Mouse (Mus musculus): ENCODE results near the gene Dmp1.

Dmp1 gene

DNA sequence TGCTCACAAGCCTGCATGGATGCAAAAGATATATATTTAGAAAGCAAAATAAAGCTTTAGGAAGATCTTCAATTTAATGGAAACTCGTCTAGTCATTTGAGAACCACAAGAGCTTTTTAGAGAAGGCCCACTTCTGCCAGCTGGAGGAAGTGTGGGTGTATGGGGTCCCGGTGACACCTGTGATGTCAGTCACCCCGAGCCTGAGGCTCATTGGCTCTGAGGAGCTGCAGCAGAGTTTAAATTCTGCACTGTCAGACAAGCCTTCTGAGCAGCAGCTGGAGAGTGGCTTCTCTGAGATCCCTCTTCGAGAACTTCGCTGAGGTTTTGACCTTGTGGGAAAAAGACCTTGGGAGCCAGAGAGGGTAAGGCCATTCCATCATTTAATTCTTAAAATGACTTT, at the start of gene Dmp1:
TSS of gene Dmp1 (plus strand) at position 263 of the 400 bp plus-strand sequence.
- no peak for DNase-seq

DNA sequence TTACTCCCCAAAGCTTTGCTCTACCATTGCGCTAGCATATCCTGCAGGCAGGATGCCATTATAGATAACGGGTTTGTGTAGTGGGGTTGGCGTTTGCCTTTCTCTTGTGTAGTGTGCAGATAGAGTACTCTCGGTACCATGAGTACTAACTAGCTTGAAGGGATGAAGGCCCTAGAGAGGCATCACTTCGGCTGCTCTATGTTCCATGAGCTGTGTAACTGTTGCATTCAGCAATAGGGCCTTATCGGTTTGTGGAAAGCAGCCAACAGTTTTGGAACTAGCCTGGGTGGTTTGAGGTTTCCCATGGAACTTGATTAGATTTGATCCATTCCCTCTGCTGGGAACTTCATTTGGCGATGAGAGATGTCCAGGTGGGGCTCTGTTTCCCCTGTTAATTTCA, 44.7 kb upstream of the Dmp1 start:
- no peak for DNase-seq

- peak; percentile 18 to 56 for DNase-seq
Observed at GRCm38 (mm10) chr5:104158332-104159052, 43.9 kb upstream of the Dmp1 start.

- no peak for DNase-seq
Observed at GRCm38 (mm10) chr5:104160581-104160980, 41.8 kb upstream of the Dmp1 start.

DNA sequence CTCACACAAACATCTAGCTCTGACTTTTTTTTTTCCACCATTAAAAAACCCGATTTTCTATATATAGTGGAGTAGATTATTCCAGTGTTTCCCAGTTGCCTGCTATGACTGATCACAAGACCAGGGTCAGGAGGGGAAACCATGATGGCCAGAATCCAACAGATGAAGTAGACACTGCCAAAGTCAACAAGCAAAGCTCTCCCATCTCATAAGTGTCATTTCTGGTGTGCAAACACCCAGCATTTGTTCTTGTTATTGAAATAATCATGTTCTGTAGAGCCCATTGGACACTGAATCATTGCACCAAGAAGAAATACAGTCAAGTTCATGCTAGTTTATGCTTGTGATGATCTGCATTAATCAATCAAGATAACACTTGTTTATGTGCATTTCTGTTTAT, 41.0 kb upstream of the Dmp1 start:
- DNase-seq: peak; percentile 59 to 72

- DNase-seq: no peak
Observed at GRCm38 (mm10) chr5:104163536-104163935, 38.9 kb upstream of the Dmp1 start.

DNA sequence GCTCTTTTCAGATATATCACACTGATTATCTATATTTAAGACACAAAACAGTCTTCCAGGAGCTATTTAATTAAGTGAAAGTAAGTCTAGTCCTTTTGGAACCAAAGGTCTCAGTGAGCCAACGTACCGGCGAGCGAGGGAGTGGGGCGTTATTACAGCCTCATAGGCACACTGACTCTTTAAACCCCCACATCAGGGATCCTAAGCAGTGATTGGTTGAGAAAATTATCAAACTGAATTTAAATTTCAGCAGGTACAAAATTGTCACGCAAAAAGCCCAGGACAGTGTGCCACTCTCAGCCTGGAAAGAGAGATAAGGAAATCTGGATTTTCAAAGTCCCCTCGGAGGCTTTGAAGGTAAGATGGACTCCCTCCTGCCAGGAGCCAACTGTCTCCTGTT, 32.0 kb upstream of the Dmp1 start, which contains the start of gene Dspp:
TSS of gene Dspp (plus strand) at position 301 of the 400 bp plus-strand sequence.
- no peak for DNase-seq

GRCm38 (mm10) chr5:104173094-104173493, 29.3 kb upstream of the Dmp1 start:
- peak in 1 of 2 experiments; percentile 3 for DNase-seq

- DNase-seq: no peak
Observed at GRCm38 (mm10) chr5:104183743-104184142, 18.7 kb upstream of the Dmp1 start.

DNA sequence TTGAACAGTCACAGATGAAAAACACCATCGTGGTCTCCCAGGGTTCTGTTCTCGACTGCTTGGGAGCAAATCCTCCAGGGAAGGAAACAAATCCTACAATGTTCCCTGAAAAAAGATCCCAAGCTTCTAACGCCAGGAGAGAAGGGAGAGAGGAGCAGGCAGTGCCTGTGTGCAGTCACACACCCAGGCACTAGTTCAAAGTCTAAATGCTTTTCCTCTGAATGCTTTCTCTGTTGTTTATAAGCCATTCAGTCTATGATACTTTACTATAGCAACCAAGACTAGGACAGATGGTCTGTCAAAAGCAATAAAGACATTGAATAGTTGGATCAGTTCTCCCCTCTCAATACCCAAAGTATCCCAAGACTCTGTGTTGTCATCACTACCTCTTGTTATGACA, 15.1 kb upstream of the Dmp1 start:
- no peak for DNase-seq

GRCm38 (mm10) chr5:104195086-104195485, 7.3 kb upstream of the Dmp1 start:
- no peak for DNase-seq

DNA sequence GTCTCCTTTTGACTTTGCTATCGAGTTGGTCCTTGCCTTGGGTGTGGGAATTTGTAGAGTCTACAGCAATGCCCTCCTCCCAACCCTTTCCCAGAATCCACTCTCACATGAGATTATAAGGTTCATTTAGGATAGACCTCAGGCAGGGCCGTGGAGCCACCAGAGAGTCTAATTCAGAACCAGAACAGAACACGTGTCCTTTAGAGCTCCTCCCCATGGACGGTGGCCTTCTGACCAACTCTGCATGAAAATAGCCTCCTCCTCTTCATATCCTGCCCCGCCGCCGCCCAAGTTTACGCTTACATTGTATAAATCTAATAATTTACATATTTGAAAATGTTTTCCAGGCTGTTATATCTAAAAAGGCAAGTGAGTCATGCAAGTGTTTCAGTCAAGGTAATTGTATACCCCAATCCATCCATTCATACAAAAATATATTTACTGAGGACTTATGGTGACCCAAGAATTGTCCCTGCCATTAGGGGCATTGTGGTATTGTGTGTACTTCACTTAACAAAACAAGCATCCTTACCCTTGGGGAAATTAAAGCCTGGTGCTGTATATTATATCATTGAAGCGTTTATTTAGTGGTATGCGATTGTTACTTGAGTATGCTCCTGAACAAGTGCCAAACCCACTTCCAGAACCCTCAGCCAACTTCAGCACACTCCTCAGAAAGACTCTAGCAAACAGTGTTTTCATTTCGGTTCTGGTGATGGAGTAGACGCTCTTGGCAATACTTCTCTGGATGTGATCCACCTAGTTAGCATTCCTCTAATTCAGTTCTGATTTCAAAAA, 1.1 kb upstream of the Dmp1 start:
- DNase-seq: no peak

- no peak for DNase-seq
Observed at GRCm38 (mm10) chr5:104212531-104212930, 10.1 kb downstream of the Dmp1 start.

DNA sequence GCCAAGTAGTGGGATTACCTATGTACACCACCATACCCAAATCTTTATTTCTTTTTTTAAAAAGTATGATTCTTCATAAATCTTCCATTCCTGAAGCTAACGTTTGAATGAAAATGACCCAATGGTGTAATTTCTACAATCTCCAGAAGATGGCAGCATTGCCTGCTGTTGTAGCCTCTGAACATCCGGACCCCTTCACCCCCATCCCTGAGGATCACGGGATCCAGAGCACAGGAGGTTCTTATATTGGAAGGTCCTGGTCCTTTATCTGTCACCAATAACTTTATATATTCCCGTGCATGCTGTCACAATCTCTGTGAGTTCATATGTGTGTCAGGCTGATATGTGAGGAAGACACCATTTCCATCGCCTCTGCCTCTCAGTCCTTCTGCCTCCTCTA, 16.5 kb downstream of the Dmp1 start:
- peak in 1 of 2 experiments; percentile 29 for DNase-seq

- no peak for DNase-seq
Observed at GRCm38 (mm10) chr5:104224299-104224698, 21.9 kb downstream of the Dmp1 start.

GRCm38 (mm10) chr5:104224750-104225149, 22.3 kb downstream of the Dmp1 start:
- no peak for DNase-seq

- no peak for DNase-seq
Observed at GRCm38 (mm10) chr5:104228497-104228896, 26.1 kb downstream of the Dmp1 start.

DNA sequence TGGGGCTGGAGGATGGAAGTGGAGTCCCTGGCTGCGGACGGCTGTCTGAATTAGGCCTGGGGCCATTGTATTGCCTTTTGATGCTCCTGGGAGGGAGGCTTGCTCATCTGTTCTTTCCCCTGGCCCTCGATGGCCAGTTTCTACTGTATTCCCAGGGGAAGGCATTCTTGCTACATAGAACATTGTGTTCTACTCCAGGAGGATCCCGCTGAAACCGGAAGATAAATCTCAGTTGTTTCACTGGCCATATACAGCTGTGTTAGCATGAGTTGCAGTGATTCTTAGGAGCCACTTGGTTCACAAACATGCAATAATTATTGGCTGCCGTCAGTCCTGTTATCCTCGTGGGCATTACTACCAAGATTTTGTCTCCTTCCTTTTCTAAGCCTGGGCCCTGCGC, 34.3 kb downstream of the Dmp1 start:
- no peak for DNase-seq

GRCm38 (mm10) chr5:104239674-104240378, 37.4 kb downstream of the Dmp1 start:
- peak; percentile 33 to 55 for DNase-seq

- no peak for DNase-seq
Observed at GRCm38 (mm10) chr5:104244261-104244660, 41.8 kb downstream of the Dmp1 start.

- no peak for DNase-seq
Observed at GRCm38 (mm10) chr5:104251811-104252210, 49.4 kb downstream of the Dmp1 start.

- DNase-seq: no peak
Observed at GRCm38 (mm10) chr5:104256585-104256984, 54.2 kb downstream of the Dmp1 start.

DNA sequence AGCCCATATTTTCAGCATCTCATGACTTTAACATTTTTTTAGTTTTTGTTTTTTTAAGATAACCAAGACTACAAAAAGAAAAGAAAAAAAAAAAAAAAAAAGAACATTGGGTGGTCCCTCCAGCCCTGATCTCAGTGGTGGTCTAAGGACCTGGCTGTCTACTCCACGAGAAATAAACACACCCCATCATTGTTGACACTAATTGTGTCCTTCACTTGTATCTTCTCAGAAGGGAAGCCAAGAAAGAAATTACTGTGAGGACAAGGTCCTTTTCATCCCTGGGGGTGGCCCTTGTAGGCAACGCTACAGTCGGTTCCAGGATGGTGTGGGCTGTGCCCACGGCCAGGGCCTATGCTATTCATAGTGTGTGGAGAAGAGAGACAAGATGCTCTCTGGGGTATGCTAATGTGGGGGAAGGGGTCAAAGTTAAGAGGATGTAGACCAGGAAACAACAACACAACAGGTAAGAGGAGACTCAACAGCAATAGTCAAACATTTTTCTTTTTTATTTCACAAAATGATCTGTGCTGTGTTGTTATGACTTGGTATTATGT, 59.6 kb downstream of the Dmp1 start:
- no peak for DNase-seq

Data from kidney, postnatal 25 days (tissue).